Mouse (Mus musculus): ENCODE measurements around the gene Pla2g2c. TPM values are rescaled to one million over a fixed set of nuclear protein-coding genes. Genes with fewer than 3 reads are reported as not detected.

Gene Pla2g2c
- polyA plus RNA-seq, 1 experiment: not detected

- Histone ChIP-seq H3K4me3 (ENCODE audit: insufficient read depth, low read depth, low read length) (no peak overlapping the region), H3K4me1 (ENCODE audit: control insufficient read depth, insufficient read depth, insufficient read length, low read length) (no peaks in the 10 kb centered on the region), H3K27ac (replicated peaks; ENCODE audit: low read depth, low read length) (no peak overlapping the region)
Observed at GRCm38 (mm10) chr4:138793276-138793675, 68.7 kb downstream of the Pla2g2c start.

- H3K4me1 ChIP-seq (ENCODE audit: control insufficient read depth, insufficient read depth, insufficient read length, low read length): no peaks in the 10 kb centered on the region
- no peak overlapping the region for H3K4me3 ChIP-seq (ENCODE audit: insufficient read depth, low read depth, low read length)
- no peak overlapping the region for H3K27ac ChIP-seq (replicated peaks; ENCODE audit: low read depth, low read length)
Observed at GRCm38 (mm10) chr4:138794344-138794743, 69.8 kb downstream of the Pla2g2c start.

Other genes with a start within 250 kb of the Pla2g2c start
- not detected in 2 replicates for gene Vwa5b1, start 88.9 kb upstream of the Pla2g2c start, polyA plus RNA-seq (2012; ENCODE audit: insufficient read depth, insufficient read length, missing spikeins)
- gene Ubxn10, start 12.4 kb downstream of the Pla2g2c start, polyA plus RNA-seq (2012; ENCODE audit: insufficient read depth, insufficient read length, missing spikeins): not detected in 2 replicates
- gene Pla2g2f, start 32.8 kb downstream of the Pla2g2c start, polyA plus RNA-seq (2012; ENCODE audit: insufficient read depth, insufficient read length, missing spikeins): not detected in 2 replicates
- gene Pla2g2d, start 50.9 kb downstream of the Pla2g2c start, polyA plus RNA-seq (2012; ENCODE audit: insufficient read depth, insufficient read length, missing spikeins): 1.9 and 4.9 TPM in 2 replicates
- gene Pla2g5, start 138.7 kb downstream of the Pla2g2c start, polyA plus RNA-seq (2012; ENCODE audit: insufficient read depth, insufficient read length, missing spikeins): 1.5 TPM in 1 of 2 replicates, not detected in the other
- not detected in 2 replicates for gene Gm13030, start 149.2 kb downstream of the Pla2g2c start, polyA plus RNA-seq (2012; ENCODE audit: insufficient read depth, insufficient read length, missing spikeins)
- 4.0 TPM in 1 of 2 replicates, not detected in the other for gene Pla2g2e, start 153.2 kb downstream of the Pla2g2c start, polyA plus RNA-seq (2012; ENCODE audit: insufficient read depth, insufficient read length, missing spikeins)
- 4.5 and 5.2 TPM in 2 replicates for gene Otud3, start 189.2 kb downstream of the Pla2g2c start, polyA plus RNA-seq (2012; ENCODE audit: insufficient read depth, insufficient read length, missing spikeins)
- not detected in 2 replicates for gene Rnf186, start 242.3 kb downstream of the Pla2g2c start, polyA plus RNA-seq (2012; ENCODE audit: insufficient read depth, insufficient read length, missing spikeins)
- 10.3 and 12.2 TPM in 2 replicates for gene Tmco4, start 248.1 kb downstream of the Pla2g2c start, polyA plus RNA-seq (2012; ENCODE audit: insufficient read depth, insufficient read length, missing spikeins)

Measured in brown adipose tissue, adult 24 weeks (tissue).